Comparison of ENCODE assay signal across 28 mouse cellular contexts in genomic region chr6:149097276-149097675, GRCm38 (mm10). TPM values are rescaled to one million over a fixed set of nuclear protein-coding genes. Genes with fewer than 3 reads are reported as not detected.
DNase-seq lines count a peak whose midpoint lies in the region; ATAC-seq and TF ChIP-seq lines count a peak whose summit lies in the region.
"Had no signal": no experiment of that assay in that cellular context is flagged by ENCODE, and none has a peak within 500 bp of the region (broad histone marks: within the 10 kb centered on the region; RNA-seq: fewer than 3 reads in every experiment).

No protein-coding gene starts in this region.

- no peak for ATAC-seq in liver, embryonic 12.5 days
- ATAC-seq: CD4-positive, CD25-positive, alpha-beta regulatory T cell, adult 4 months; forebrain, embryonic 14.5 days; forebrain, embryonic 16.5 days had no signal

- WGBS in liver, adult 2 months, result 88% methylated on average over 1 of the region's 1 CpGs
- 59% methylated on average over 1 of the region's 1 CpGs for WGBS in liver, embryonic 12.5 days (ENCODE audit: insufficient replicate concordance)

- TF ChIP-seq POLR2A in liver, adult 2 months (IDR thresholded peaks at IDR 0.05; ENCODE audit: extremely low read depth, insufficient read depth, low read length), result no peak
- no peak for TF ChIP-seq POLR2A in CH12.LX (IDR thresholded peaks at IDR 0.05; ENCODE audit: low read depth, low read length)

- H3K4me2 ChIP-seq in liver, embryonic 12.5 days, result no peak overlapping the region
- H3K4me2 ChIP-seq in CH12.LX (ENCODE audit: insufficient read depth, low read depth, poor library complexity, severe bottlenecking), result no peak overlapping the region
- H3K4me2 ChIP-seq: embryonic facial prominence, embryonic 13.5 days; embryonic facial prominence, embryonic 15.5 days; forebrain, embryonic 12.5 days had no signal

- 0 out of 2 replicates have a peak overlapping the region, but pooled peaks have one; percentile 10 for H3K27ac ChIP-seq in liver, adult 2 months (replicated peaks; ENCODE audit: insufficient read depth, low read depth, low read length)
- H3K27ac ChIP-seq in liver, embryonic 12.5 days, result no peak overlapping the region
- no peak overlapping the region for H3K27ac ChIP-seq in CH12.LX (ENCODE audit: insufficient read depth, low read depth)
- H3K27ac ChIP-seq: embryonic facial prominence, embryonic 13.5 days; embryonic facial prominence, embryonic 15.5 days; forebrain, embryonic 10.5 days; forebrain, embryonic 12.5 days had no signal

- dilution Hi-C loops in CH12.LX (cut with MboI; ENCODE audit: extremely low pct_ligation_motif_present, extremely low pct_unique_long_range_greater_than_20kb, low sequenced_read_pairs), result no loop called here

- peak; percentile 87 for TF ChIP-seq EP300 in CH12.LX (IDR thresholded peaks at IDR 0.05; ENCODE audit: low read length)

- H3K79me2 ChIP-seq in liver, adult 2 months (ENCODE audit: control insufficient read depth, insufficient read depth, low read length), result peaks cover 20% of the 10 kb centered on the region; the same call in 1 of the 2 replicates
- peaks cover 23% of the 10 kb centered on the region; the same call in 1 of the 2 replicates for H3K79me2 ChIP-seq in CH12.LX (replicated peaks; ENCODE audit: control insufficient read depth, extremely low read depth, insufficient read depth, poor library complexity, severe bottlenecking)

- no peak for DNase-seq in liver, adult 2 months (ENCODE audit: extremely low read depth, low read depth, low spot score)
- DNase-seq in A20 (ENCODE audit: low read depth, low spot score), result peak; percentile 76
- DNase-seq in CH12.LX (ENCODE audit: extremely low read depth), result peak; percentile 22
- DNase-seq in adrenal gland, adult 2 months, result no peak
- DNase-seq in layer of hippocampus, adult 18-20 months (ENCODE audit: low spot score in 2 of 2), result no peak
- DNase-seq: adrenal gland, adult 8-10 months; adrenal gland, postnatal 14 days; adrenal gland, postnatal 36 days; B cell, adult 2 months; cerebellum, adult 18-20 months; cerebellum, adult 8-10 months; cerebellum, adult 9-11 months; cerebellum, postnatal 14 days; cerebellum, postnatal 36 days; embryo, embryonic 11 days had no signal

- in situ Hi-C loops in CH12.LX (cut with MboI; ENCODE audit: low pct_ligation_motif_present, low pct_unique_long_range_greater_than_20kb, low sequenced_read_pairs), result no loop called here

- H3K4me3 ChIP-seq in liver, adult 2 months (ENCODE audit: insufficient read depth, low read depth, low read length), result no peak overlapping the region
- no peak overlapping the region for H3K4me3 ChIP-seq in liver, embryonic 12.5 days
- no peak overlapping the region for H3K4me3 ChIP-seq in CH12.LX (replicated peaks in 1 of 3; ENCODE audit: low read depth in 2 of 3, low read length in 2 of 3, poor library complexity in 1 of 3)
- H3K4me3 ChIP-seq: embryonic facial prominence, embryonic 13.5 days; embryonic facial prominence, embryonic 15.5 days; erythroblast, embryonic 14.5 days; forebrain, embryonic 10.5 days; forebrain, embryonic 12.5 days had no signal

- H3K9ac ChIP-seq in liver, adult 2 months (ENCODE audit: low read depth, low read length), result no peak overlapping the region
- H3K9ac ChIP-seq in liver, embryonic 12.5 days, result no peak overlapping the region
- H3K9ac ChIP-seq in CH12.LX (ENCODE audit: insufficient read depth, low read depth), result no peak overlapping the region
- H3K9ac ChIP-seq: embryonic facial prominence, embryonic 13.5 days; embryonic facial prominence, embryonic 15.5 days; forebrain, embryonic 12.5 days had no signal

- no peaks in the 10 kb centered on the region for H3K9me3 ChIP-seq in liver, embryonic 12.5 days (replicated peaks)
- peaks cover 3% of the 10 kb centered on the region for H3K9me3 ChIP-seq in CH12.LX (replicated peaks; ENCODE audit: low read length)
- H3K9me3 ChIP-seq: embryonic facial prominence, embryonic 13.5 days; embryonic facial prominence, embryonic 15.5 days; forebrain, embryonic 10.5 days; forebrain, embryonic 12.5 days had no signal

- peaks cover 21% of the 10 kb centered on the region for H3K4me1 ChIP-seq in liver, adult 2 months (ENCODE audit: control insufficient read depth, insufficient read depth, low read length)
- peaks cover 2% of the 10 kb centered on the region; the same call in 1 of the 2 replicates for H3K4me1 ChIP-seq in liver, embryonic 12.5 days
- peaks cover 0 to 46% of the 10 kb centered on the region in 2 experiments; a peak in 2 of 4 replicates for H3K4me1 ChIP-seq in CH12.LX (ENCODE audit: control insufficient read depth in 1 of 2, insufficient read depth in 2 of 2)
- H3K4me1 ChIP-seq: embryonic facial prominence, embryonic 15.5 days had no signal

- TF ChIP-seq CTCF in liver, adult 2 months (IDR thresholded peaks at IDR 0.05; ENCODE audit: low read depth, low read length), result no peak
- TF ChIP-seq CTCF in CH12.LX (conservative IDR thresholded peaks at IDR 0.05 in 1 of 2, IDR thresholded peaks at IDR 0.05 in 1 of 2; ENCODE audit: low read depth in 2 of 2, low read length in 2 of 2), result no peak

- H3K27me3 ChIP-seq in liver, adult 2 months (ENCODE audit: control insufficient read depth, insufficient read depth, low read length), result no peaks in the 10 kb centered on the region
- H3K27me3 ChIP-seq in liver, embryonic 12.5 days (replicated peaks), result peaks cover 28% of the 10 kb centered on the region
- H3K27me3 ChIP-seq in CH12.LX (replicated peaks), result peaks cover 28% of the 10 kb centered on the region
- H3K27me3 ChIP-seq: embryonic facial prominence, embryonic 13.5 days; embryonic facial prominence, embryonic 15.5 days; forebrain, embryonic 12.5 days had no signal

- no peaks in the 10 kb centered on the region; the same call in 1 of the 2 replicates for H3K36me3 ChIP-seq in liver, adult 2 months (ENCODE audit: control insufficient read depth, insufficient read depth, low read length)
- no peaks in the 10 kb centered on the region for H3K36me3 ChIP-seq in liver, embryonic 12.5 days
- no peaks in the 10 kb centered on the region for H3K36me3 ChIP-seq in CH12.LX (replicated peaks in 1 of 2; ENCODE audit: control insufficient read depth in 1 of 2, insufficient read depth in 1 of 2, low read length in 1 of 2)
- H3K36me3 ChIP-seq: embryonic facial prominence, embryonic 13.5 days; embryonic facial prominence, embryonic 15.5 days; forebrain, embryonic 12.5 days had no signal

- no peak for TF ChIP-seq RAD21 in CH12.LX (IDR thresholded peaks at IDR 0.05; ENCODE audit: low read depth, low read length)

TF ChIP-seq in CH12.LX, 34 proteins besides CTCF, POLR2A, EP300 and RAD21:
- TF ChIP-seq E2F4 (IDR thresholded peaks at IDR 0.05; ENCODE audit: insufficient replicate concordance, low read depth, low read length) (no peak), GABPA (IDR thresholded peaks at IDR 0.05; ENCODE audit: insufficient replicate concordance, low read depth, low read length) (no peak), TCF12 (IDR thresholded peaks at IDR 0.05; ENCODE audit: low read depth, low read length) (peak; percentile 74), JUND (conservative IDR thresholded peaks at IDR 0.05; ENCODE audit: low read depth, low read length) (peak; percentile 65), IRF4 (IDR thresholded peaks at IDR 0.05; ENCODE audit: low read depth, low read length) (peak; percentile 76; the same call in 1 of the 2 replicates)

RNA-seq across cellular contexts. Expression of gene Dennd5b, which starts 4.2 kb away (rescaled TPM):
- total RNA-seq in liver, adult 2 months (2014; rRNA removed), result 94.7 and 99.5 TPM in 2 replicates
- 14.8 and 19.4 TPM in 2 replicates for polyA plus RNA-seq in liver, adult 2 months (2012; rRNA removed)
- polyA plus RNA-seq in liver, embryonic 12.5 days (2016; fragmentation: Nextera tagmentation; extraction: Ambion mirVana), result 6.0 and 7.0 TPM in 2 replicates
- 3.1 and 5.4 TPM in 2 replicates for total RNA-seq in CH12.LX (2012; rRNA removed)
- total RNA-seq in CH12.LX (2014; rRNA removed), result 1.4 and 1.6 TPM in 2 replicates
- polyA plus RNA-seq in CH12.LX (2012; ENCODE audit: insufficient read length, low read depth), result 1.3 and 2.2 TPM in 2 replicates
- 10 to 100 TPM; 13.0 to 14.3 TPM for total RNA-seq in adrenal gland, adult 2 months (2021)
- polyA plus RNA-seq in adrenal gland, adult 2 months (2012; rRNA removed), result 6.9 and 9.6 TPM in 2 replicates
- 10 to 100 TPM; 46.7 to 49.3 TPM for total RNA-seq in layer of hippocampus, adult 18-20 months (2021)

RNA-seq across cellular contexts. Expression of gene Gm10203, which starts 32.7 kb away (rescaled TPM):
- not detected in 2 replicates for total RNA-seq in liver, adult 2 months (2014; rRNA removed)
- polyA plus RNA-seq in liver, adult 2 months (2012; rRNA removed), result not detected in 2 replicates
- polyA plus RNA-seq in liver, embryonic 12.5 days (2016; fragmentation: Nextera tagmentation; extraction: Ambion mirVana), result not detected in 2 replicates
- total RNA-seq in CH12.LX (2012; rRNA removed), result not detected in 2 replicates
- total RNA-seq in CH12.LX (2014; rRNA removed), result not detected in 2 replicates
- polyA plus RNA-seq in CH12.LX (2012; ENCODE audit: insufficient read length, low read depth), result not detected in 2 replicates
- not detected for total RNA-seq in adrenal gland, adult 2 months (2021)
- not detected in 2 replicates for polyA plus RNA-seq in adrenal gland, adult 2 months (2012; rRNA removed)
- total RNA-seq in layer of hippocampus, adult 18-20 months (2021), result not detected
- total RNA-seq: adrenal gland, adult 8-10 months; adrenal gland, postnatal 14 days; adrenal gland, postnatal 36 days; common myeloid progenitor, adult 5-6 weeks; ES-E14; MEL had no signal
- polyA plus RNA-seq: CD4-positive, CD25-positive, alpha-beta regulatory T cell, adult 4 months; embryonic facial prominence, embryonic 11.5 days; embryonic facial prominence, embryonic 13.5 days; embryonic facial prominence, embryonic 15.5 days; erythroblast, embryonic 14.5 days; forebrain, embryonic 10.5 days; forebrain, embryonic 12.5 days; forebrain, embryonic 14.5 days; forebrain, embryonic 16.5 days had no signal

RNA-seq across cellular contexts. Expression of gene Etfbkmt, which starts 42.4 kb away (rescaled TPM):
- 25.3 and 31.0 TPM in 2 replicates for total RNA-seq in liver, adult 2 months (2014; rRNA removed)
- polyA plus RNA-seq in liver, adult 2 months (2012; rRNA removed), result 3.9 and 15.6 TPM in 2 replicates
- polyA plus RNA-seq in liver, embryonic 12.5 days (2016; fragmentation: Nextera tagmentation; extraction: Ambion mirVana), result 11.8 and 12.0 TPM in 2 replicates
- 5.6 and 7.8 TPM in 2 replicates for total RNA-seq in CH12.LX (2012; rRNA removed)
- 17.3 and 18.9 TPM in 2 replicates for total RNA-seq in CH12.LX (2014; rRNA removed)
- polyA plus RNA-seq in CH12.LX (2012; ENCODE audit: insufficient read length, low read depth), result 9.3 and 12.4 TPM in 2 replicates
- 10 to 100 TPM; 15.2 to 38.4 TPM for total RNA-seq in adrenal gland, adult 2 months (2021)
- 1.8 and 3.4 TPM in 2 replicates for polyA plus RNA-seq in adrenal gland, adult 2 months (2012; rRNA removed)
- 1 to 10 TPM; 2.9 to 3.6 TPM for total RNA-seq in layer of hippocampus, adult 18-20 months (2021)

Comparison
In these comparisons a context has a peak if more than half of its experiments do, and no peak if none do; other contexts are left out.
1. DNase-seq: peak in A20 (single experiment) and CH12.LX (single experiment); none in liver, adult 2 months (single experiment), adrenal gland, adult 2 months (single experiment) and layer of hippocampus, adult 18-20 months (0 of 2).